Mouse (Mus musculus) stomach, postnatal 0 days (tissue): ENCODE data around the gene Pdlim1.

Source experiments
- CTCF ChIP-seq: IDR thresholded peaks from 2 replicates; pipeline ENCODE4 v1.5.1; 2016; ENCODE audit warnings: antibody characterized with exemption, low read depth, mild to moderate bottlenecking, moderate library complexity
- EP300 ChIP-seq: optimal IDR thresholded peaks from 2 replicates; pipeline ENCODE3; 2016; ENCODE audit warnings: antibody characterized with exemption

DNA sequence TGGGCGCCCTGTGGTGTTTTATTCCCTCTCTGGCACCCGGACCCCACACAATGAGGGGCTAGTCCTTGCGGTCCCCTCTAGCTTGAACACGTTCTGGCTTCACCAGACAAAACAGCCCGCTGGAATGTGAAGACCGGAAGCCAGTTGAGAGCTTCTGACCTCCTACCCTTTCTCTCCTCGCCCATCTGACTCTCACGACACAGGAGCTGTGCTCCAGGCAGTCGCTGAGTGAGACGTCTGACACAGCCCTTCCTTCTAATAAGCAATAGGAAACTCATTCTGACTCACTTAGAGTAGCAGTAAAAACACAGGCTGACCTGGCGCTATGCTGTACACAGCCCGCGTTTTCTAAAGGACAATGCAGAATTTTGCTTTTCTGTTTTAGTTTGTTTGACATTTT lies 17.9 kb downstream of the Pdlim1 start:
- no peak for TF ChIP-seq EP300
- no peak for TF ChIP-seq CTCF
